Mouse (Mus musculus) brain, embryonic 18.5 days (tissue): ENCODE measurements at regions not wholly inside any gene's neighbourhood (a gene's known extent, or its start where the extent isn't known, plus 50 kb on each side); places are given as distances from the start of the nearest gene placed in this dataset.

Experiments
- DNase-seq: peaks from one replicate; pipeline ENCODE4 v3.0.0-alpha.2; 2012; ENCODE audit warnings: low read depth, low spot score

- DNase-seq = no peak
Observed at GRCm38 (mm10) chr2:167821186-167821585, 110.7 kb upstream of the Ptpn1 start.

- no peak for DNase-seq
Observed at GRCm38 (mm10) chr2:167818799-167819198, 113.1 kb upstream of the Ptpn1 start.

DNA sequence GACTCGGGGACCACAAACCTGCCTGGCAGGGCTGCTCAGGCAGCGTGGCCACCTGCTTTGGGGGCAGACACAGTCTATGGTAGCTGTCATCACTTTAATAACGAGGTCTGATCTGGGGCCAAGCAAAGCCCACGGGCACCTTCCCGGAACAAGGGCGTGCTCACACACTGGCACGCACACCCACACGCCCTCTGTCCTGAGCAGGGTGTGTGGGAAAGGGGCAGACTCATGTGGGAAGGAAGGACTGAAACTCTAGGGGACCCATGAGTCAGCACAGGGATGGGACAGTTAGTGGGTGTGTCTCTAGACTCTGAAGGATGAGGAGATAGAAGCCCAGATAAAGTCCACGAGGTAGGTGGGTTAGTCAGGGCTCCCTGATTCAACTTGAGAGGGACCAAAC is 114.8 kb upstream of the Ptpn1 start:
- no peak for DNase-seq

DNA sequence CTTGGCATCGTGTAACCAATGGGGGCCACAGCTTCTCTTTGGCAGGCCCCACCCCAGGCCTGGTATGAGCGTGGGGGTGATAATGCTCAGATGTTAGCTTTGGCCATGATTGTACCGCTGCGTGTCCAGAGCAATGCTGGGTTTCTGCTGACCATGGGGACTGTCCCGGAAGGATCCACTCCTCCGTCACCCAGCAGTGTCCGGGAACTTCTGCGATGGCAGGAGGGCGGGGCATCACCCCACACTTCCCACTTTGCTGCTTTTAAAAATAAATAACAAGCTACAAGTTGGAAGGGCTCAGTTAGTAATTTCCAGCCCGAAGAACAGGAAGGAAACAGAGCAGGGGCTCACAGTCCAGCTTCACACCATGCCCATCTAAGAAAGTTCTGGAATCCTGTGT is 116.7 kb upstream of the Ptpn1 start:
- DNase-seq = no peak

- no peak for DNase-seq
Observed at GRCm38 (mm10) chr2:167809256-167809655, 119.6 kb upstream of the Tmem189 start.

GRCm38 (mm10) chr2:167805629-167806304 is 116.1 kb upstream of the Tmem189 start:
- no peak for DNase-seq

DNA sequence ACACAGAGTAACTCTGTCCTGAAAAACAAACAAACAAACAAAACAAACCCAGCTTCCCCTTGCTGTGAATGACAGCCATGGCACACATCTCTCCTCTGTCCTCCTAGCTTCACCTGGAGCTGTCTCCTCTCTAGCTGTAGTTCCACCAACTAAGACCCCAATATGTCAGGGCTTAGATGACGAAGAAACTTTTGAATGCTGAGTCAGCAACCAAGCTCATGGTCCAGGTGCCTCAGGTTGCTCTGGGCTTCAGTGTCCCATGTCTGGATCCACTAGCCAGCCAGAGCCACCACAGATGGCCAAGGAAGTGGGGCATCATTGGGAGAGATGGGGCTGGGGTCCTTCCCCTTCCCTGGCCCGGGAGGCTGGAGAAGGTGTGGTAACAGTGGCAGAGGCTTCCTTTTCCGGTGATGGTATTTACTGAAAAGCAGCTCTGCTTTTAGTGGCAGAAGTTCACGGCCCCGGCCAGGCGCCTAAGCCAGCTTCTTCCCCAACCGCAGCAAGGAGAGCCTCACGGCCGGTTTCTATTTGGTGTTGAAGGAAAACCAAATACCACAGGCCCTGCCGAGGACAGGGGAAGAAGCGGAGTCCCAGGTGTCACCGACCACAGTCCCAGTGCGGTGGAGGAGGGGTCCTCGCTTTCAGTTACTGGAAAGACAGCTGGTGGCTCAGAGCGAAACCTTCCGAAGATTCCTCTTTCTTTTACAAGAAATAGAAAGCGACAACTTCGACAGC is 115.0 kb upstream of the Tmem189 start:
- DNase-seq = no peak

- DNase-seq = no peak
Observed at GRCm38 (mm10) chr2:167802494-167802893, 112.9 kb upstream of the Tmem189 start.

GRCm38 (mm10) chr2:167801389-167801788 is 111.8 kb upstream of the Tmem189 start:
- DNase-seq = no peak

GRCm38 (mm10) chr2:167800648-167801245 is 111.1 kb upstream of the Tmem189 start:
- DNase-seq = no peak

DNA sequence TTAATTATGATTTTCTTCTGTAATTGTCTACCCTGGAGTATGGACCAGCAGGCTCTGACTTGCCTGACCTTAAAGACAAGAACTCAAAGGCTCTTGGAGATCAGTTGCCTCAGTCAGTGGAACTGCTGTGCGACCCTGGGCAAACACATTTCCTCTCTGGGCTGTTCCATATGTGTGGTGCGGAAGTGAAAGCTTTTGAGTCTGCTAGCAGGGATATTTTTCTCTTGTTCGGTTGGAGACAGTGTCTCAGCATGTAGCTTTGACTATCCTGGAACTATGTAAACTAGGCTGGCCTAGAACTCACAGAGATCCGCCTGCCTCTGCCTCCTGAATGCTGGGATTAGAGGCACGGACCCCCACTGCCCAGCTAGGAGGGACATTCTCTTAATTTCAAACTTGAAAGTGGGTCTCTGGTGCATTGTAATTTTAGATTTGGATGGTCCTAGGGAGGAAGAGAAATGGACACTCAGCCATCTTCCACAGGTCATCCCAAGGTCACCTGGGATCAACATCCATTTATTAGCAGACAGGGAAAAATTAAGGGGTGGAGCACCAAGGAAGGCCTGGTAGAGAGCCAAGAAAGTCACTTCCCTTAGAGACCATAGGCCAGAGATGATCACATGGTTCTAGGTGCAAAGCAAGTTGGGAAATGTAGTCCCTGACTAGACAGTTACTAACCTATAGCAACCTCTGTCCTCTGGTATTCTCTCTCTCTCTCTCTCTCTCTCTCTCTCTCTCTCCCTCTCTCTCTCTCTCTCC is 110.2 kb upstream of the Tmem189 start:
- no peak for DNase-seq

GRCm38 (mm10) chr2:167798969-167799513 is 109.4 kb upstream of the Tmem189 start:
- DNase-seq = no peak

GRCm38 (mm10) chr2:167798076-167798782 is 108.6 kb upstream of the Tmem189 start:
- DNase-seq = no peak

DNA sequence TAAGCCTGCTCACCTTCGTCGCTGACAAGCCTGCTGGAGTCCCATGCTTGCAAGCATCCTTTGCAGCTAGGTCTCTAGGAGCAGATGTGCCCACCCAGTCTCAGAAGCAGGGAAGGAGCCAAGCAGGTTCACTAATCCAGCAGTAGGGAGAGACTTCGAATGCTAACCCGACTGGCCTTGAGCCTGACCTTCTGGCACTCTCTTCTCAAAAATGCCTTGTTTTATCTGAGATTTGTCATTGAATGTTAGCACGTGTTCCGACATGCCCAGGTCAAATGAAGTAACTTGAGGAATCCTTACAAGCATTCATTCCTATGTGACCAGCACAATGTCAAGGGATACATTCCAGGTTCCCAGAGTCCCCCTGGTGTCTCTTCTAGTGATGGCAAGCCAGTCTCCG is 105.9 kb upstream of the Tmem189 start:
- DNase-seq = no peak

DNA sequence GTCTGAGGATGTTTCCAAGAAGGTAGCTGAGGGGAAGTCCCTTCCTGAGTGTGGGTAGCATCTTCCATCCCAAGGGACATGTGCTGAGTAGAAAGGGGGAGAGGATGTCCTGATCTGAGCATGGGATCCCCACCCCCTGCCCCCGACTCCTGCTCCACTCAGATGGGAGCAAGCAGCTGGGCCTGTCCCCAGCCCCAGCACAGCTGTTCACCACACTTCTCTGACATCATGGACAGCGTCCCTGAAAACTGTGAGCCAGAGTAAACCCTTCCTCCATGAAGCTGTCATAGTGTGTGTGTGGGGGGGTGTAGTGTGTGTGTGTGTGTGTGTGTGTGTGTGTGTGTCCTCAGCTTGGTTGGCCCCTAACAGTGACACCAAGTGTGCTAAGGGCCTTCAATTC is 104.3 kb upstream of the Tmem189 start:
- no peak for DNase-seq

GRCm38 (mm10) chr2:167792753-167793152 is 103.1 kb upstream of the Tmem189 start:
- no peak for DNase-seq

DNA sequence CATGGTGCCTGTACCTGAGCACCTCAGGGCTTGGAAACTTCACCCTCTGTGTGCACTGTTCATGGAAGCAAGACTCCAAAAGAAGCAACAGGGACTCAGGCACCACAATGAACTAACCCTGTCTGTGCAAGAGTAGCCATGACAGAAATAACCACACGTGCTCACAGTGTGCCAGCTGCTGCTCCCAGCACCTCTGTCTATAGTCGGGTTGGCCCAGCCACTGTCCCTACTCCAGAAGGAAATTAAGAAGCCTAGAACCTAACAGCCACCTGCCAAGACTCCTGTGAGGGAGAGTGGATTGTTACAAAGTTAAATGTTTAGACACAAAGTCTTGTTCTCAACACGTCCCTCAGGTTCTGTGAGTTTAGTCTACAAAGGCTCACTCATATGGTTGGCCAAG is 102.7 kb upstream of the Tmem189 start:
- no peak for DNase-seq

GRCm38 (mm10) chr2:167789471-167789923 is 99.9 kb upstream of the Tmem189 start:
- DNase-seq = no peak

GRCm38 (mm10) chr2:167786951-167787350 is 97.3 kb upstream of the Tmem189 start:
- DNase-seq = no peak

- DNase-seq = no peak
Observed at GRCm38 (mm10) chr2:167784353-167784752, 94.7 kb upstream of the Tmem189 start.

DNA sequence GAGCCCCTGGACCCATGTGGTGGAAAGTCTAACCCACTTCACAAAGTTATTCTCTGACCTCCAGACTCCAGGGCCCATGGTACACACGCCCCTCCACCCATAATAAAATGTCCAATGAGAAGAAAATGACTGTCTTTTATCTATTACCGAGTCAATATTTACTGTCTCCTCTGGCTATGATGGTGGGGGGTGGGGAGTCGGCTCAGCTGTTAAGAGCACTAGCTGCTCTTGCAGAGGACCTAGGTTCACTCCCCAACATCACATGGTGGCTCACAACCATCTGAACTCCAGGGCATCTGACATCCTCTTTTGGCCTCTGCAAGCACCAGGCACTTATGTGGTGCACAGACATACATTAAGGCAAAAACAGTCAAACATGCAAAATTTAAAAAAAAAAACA is 93.8 kb upstream of the Tmem189 start:
- DNase-seq = no peak
